Mouse (Mus musculus) thymus, postnatal 36 days (tissue): Measurements from ENCODE around the gene Gm20388.

Experiments
- DNase-seq, 2 experiments: peaks; one replicate each; pipeline ENCODE4 v3.0.0; 2022; ENCODE audit warnings: mixed read lengths in 2 of 2

The Gm20388 gene

DNA sequence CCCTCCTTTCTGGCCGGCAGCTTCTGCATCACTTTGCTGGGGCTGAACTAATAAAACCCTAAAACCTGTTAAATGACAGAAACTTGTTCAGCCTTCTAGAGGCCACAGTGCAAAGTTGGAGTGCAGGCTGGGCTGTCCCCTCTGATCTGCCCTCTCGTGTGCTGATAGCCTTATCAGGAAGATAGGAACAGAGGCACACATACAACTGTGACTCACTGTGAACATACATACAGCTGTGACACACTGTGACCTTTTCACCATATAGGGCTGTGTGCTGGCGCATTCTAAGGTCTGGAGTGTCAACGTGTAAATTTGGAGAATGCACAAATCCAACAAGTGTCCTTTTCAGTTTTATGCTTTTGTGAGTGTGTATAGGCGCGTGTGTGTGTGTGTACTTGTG, 543.8 kb downstream of the Gm20388 start:
- no peak for DNase-seq

DNA sequence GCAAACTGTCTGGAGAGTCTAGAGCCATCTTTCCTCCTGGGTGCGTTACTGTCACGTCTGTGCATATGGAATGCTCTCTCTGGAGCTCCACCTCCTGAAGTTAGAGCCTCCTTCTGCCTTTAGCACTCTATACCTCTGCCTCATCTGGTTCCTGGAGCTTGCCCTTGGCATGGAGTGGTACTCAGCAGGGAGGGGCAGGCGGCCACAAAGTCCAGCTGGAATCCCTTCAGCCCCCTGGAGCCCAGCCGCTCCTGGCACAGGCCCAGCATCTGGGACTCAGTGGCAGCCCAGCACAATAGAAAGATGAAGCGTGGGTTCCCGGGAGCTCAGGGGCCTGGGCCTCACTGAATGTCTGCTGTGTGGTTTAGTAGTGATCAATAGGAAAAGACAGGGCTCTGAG, 549.7 kb downstream of the Gm20388 start:
- DNase-seq, result no peak

- DNase-seq, result no peak
These were observed 551.5 kb downstream of the Gm20388 start for GRCm38 (mm10) chr8:120462119-120462551.

DNA sequence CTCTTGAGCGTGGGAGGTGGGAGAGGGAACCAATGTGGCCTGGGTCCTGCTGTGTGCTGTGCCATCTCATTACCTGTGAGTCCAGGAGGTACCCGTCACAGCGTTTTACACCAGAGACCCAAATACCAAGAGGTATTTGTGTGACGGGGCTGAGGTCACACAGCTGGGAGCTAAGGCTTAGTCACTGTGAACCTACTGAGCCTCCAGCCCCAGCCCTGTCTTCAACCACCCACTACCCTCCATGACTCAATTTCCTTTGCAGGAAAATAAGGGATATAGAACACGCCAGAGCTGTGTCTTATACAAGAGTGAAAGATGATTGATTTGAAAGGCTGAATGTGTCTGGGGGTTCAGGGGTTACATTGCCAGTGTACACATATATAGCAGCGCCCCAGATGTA, 552.0 kb downstream of the Gm20388 start:
- no peak for DNase-seq

- DNase-seq, result peak in 1 of 2 experiments; percentile 41
These were observed 553.4 kb downstream of the Gm20388 start for GRCm38 (mm10) chr8:120463918-120464584.

- no peak for DNase-seq
These were observed 553.9 kb downstream of the Gm20388 start for GRCm38 (mm10) chr8:120464585-120464937.

DNA sequence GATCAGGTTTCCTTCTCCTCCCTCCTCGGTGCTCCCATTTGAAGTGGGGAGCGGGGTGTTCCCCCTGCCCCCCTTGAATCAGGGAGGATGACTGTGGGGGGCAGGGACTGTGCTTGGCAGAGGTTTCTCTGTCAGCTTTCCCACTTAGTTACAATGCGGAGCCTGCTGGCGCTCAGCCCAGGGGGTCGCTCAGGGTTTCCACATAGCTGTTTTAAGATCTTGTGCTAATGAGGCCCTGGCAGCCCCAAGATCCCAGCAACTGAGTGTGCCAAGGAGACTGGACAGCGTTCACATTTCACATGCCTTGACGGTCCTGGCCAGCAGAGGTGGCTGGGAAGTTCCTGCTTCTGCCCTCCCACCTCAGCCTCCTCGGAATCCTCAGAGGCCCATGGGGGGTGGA, 555.1 kb downstream of the Gm20388 start:
- no peak for DNase-seq

DNA sequence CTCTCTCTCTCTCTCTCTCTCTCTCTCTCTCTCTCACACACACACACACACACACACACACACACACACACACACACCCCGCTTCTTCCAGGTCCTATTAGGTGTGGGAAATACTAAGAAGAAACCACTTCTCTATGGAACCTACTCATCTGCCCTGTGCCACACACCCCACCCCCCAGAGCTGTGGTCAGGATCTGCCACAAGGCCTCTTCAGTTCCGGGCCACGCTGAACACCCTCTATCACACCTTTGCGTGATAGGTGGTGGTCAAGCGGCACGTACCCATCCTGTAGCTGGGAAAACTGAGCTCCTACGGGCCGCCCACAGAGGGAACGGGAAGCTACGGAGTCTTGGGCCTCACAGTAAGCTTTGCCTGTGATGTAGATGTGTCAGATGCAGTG, 555.6 kb downstream of the Gm20388 start:
- no peak for DNase-seq

DNA sequence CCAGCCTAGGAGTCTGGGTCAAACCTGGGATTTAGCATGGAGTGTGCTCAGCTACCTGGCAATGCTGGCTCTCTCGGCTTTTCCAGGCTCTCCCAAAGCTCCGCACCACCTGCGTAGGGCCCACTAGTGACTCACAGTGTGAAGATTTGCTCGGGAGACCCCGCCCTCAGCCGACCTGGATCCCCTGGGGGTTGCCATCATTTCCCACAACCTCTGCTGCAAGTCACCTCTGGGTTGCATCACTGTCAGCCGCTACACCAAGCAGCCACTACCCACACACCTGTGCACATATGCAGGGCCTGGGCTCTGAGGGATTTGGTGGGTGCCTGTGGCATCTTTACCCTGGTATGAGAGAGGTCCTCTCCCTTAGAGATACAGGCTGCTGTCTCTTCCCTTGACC, 557.0 kb downstream of the Gm20388 start:
- DNase-seq, result no peak

DNA sequence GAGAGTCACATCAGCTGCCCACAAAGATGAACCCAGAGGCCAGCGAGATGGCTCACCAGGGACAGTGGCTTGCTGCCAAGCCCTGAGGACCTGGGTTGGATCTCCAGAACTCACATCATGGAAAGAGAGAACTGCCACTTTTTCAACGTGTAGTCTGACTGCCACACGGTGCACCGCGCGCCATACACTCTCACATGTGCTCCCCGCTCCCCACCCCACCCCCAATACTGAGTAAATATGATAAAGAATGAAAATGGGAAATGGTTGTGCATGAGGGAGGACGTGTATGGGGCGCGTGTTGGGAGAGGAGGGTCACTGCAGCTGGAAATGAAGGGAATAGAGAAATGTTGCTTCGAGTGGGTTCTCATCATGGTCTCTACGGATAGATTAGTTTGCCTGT, 559.5 kb downstream of the Gm20388 start:
- no peak for DNase-seq

- DNase-seq, result peak; percentile 53 to 60
These were observed 560.5 kb downstream of the Gm20388 start for GRCm38 (mm10) chr8:120471166-120471565.

DNA sequence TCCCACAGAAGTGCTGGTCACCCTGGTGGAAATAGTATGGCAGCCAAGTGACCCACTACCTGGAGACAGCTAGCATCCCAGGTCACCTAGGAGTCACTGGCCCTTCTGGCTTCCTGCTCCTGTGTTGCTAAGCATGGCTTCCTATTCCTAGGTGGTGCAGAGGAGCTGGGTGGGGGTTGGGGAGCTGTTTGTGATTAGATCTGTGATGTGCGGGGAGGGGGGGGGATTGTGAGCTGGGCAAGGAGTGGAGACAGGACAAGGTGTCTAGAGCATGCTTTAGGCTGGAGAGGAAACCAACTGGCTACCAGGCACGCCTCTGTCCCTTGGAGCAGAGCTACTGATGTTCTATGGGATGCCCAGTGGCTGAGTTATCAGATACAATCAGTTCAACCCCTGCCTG, 561.1 kb downstream of the Gm20388 start:
- no peak for DNase-seq

DNA sequence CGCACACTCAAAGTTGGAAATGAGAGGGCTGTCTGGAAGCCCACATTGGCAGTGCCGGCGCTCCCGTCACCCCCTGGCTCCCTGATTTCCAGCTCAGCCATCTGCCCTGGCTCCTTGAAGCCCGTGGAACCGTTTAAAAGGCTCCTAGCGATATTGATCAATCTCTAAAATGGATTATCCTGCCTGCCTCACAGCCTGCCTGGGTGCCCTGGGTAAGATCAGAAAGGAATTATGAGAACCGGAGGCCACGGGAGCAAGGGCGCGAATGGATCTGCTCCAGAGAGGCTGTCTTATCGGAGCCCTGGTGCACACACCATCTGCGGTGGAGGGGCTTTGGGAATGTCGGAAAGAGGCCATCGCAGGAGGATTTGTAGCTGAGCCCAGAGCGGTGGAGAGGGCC, 561.6 kb downstream of the Gm20388 start:
- no peak for DNase-seq

GRCm38 (mm10) chr8:120473729-120474364, 563.2 kb downstream of the Gm20388 start:
- peak; percentile 67 to 81 for DNase-seq

DNA sequence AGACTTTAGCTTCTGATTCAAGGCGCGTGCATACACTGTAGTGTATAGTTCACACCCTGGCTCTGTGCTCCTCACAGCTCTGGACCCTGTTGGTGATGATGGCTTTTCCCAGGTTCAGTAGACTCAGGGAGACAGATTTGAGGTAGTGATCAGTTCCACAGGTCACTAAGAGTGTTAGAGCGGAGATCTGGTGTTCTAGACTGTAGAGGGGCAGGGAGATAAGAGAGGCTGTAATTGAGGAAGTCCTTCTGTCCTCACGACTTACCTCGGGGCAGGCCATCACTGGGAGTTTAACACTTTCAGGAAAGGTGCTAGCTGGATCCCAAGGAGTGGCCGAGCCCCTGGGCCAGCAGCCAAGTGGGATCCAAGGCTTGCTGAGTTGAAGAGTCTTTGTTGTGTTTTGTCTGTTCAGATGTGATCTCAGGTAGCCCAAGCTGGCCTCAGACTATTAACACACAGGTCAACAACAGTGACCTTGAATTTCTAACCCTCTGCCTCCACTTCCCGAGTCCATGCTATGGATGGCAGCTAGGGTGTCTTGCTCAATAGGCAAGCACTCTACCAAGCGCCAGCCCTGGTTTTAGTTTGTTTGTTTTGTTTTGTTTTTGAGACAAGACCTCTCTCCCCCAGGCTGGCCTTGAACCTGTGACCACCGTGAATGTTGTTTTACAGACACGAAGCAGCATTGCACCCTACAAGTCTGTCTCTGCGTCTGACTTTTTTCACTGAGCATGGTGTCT, 564.0 kb downstream of the Gm20388 start:
- DNase-seq, result no peak

- no peak for DNase-seq
These were observed 565.0 kb downstream of the Gm20388 start for GRCm38 (mm10) chr8:120475462-120476201.

DNA sequence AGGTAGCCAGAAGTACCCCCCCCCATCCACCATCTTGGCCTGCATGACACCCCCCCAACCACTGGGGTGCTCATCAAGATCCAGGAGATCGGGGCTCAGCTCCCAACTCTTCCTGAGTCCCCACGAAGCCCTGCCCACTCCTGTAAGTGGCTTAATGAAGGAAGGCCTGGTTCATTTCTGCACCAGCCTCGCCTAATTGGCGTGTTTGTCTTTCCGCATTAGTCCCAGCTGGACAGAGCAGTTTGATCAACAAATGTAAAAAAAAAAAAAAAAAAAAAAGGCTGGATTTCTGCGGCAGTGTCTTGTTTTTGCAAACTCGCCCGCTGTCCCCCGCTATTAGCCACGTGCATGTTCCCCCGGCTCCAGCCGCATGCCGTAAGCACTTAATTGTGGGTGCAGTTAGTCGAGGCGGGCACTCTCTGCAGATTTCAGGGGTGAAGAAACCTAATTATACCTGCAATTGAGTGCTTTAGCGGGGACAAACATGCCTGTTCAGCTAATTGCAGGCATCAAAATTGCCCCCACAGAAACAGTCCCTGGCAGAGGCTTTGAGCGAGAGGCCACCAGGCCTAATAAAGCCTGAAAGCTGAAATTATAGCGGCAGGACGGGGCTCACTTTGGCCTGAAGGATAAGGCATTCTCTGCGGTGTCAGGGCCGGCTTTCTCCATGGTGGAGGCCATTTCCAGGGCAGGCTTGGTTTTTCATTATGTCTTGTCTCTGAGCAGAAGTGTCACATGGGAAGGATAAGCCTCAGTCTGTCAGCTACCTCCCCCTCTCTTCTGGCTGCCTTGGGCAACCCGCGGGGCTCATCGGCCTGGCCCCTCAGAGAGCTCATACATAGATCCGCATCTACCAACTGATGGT, 566.3 kb downstream of the Gm20388 start:
- no peak for DNase-seq

- no peak for DNase-seq
These were observed 568.1 kb downstream of the Gm20388 start for GRCm38 (mm10) chr8:120478754-120479153.

DNA sequence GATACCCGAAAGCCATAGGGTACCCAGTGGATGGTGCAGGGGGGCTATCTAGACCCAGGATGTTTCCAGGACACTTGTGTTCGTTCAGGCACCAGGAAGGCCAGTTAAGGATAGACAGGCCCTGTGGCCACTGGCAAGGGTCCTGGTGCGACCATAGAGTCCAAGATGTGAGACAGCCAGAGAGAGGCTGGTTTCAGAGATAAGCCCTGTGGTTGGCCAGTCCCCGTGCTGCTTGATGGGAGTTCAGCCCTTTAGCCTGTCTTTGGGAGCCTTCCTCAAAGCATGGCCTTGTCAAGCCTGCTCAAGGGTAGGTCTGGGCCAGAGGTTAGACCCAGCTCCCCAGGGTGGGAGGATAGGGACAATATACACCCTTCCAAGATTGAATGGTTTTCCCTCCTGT, 569.0 kb downstream of the Gm20388 start:
- DNase-seq, result no peak

GRCm38 (mm10) chr8:120482015-120482689, 571.5 kb downstream of the Gm20388 start:
- DNase-seq, result no peak

DNA sequence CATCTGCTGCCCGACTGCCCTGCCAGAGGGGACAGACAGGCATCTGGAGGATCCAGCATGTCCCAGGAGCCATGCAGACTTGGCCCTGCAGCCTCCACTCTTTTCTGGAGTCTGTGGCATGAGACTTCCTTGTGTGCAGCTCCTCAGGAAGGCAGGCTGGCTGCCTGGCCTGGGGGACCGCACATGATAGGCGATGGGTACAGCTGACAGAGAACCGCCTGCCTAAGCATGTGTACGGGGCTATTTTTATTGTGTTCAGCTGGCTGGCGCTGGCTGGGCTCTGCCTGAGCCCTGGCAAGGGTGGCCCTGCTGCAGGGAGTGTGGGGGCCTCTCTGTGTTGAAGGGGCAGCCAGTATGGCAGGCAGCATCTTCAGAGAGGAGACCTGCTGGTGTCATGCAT, 573.8 kb downstream of the Gm20388 start:
- no peak for DNase-seq

DNA sequence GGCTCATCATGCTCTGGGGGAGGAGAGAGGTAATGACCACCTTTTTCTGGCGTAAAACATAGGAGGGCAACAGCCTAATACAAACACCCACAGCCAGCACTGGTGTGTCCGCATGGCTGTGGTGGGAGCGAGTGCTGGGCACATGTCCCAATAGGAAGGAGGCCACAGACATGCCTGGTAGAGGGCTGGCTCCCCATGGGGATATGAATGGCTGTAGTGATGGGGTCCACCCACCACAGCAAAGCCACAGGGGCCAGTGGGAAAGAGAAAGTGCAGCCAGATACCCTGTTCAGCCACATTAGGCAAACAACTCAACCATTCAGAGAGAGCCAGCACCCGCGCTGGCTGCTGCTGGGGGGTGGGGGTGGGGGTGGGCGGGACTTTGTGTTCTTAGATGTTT, 574.5 kb downstream of the Gm20388 start:
- no peak for DNase-seq
